In the genomic region with DNA sequence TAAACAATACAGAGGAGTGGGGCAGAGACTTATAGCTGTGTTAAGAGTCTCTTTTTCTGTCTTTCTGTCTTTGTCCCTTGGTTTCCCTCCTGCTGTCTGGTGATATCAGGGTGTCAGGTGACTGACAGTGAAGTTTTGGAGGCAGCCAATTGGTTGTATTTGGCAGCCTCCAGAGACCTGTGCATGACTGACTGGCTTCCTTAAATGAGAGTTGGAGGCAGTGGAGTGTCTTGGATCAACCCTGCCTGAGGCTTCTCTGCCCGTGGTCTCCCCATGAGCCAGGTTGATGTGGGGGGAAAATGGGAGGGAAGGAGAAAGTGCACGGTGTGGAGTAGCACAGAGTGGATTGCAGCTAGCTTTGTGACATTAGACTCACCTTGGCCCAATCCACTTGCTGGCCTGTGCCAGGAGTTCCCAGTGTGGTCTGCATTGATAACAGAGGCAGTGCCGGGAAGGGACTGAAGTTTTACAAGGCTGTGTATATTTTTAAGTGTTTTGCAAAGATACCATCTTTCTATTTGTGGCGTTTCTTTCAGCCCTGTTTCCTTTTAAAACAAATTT, we compare ENCODE assay signal across 15 mouse cellular contexts. TPM values are rescaled to one million over a fixed set of nuclear protein-coding genes. Genes with fewer than 3 reads are reported as not detected.
"Had no signal": no experiment of that assay in that cellular context is flagged by ENCODE, and none has a peak within 500 bp of the region (broad histone marks: within the 10 kb centered on the region; RNA-seq: fewer than 3 reads in every experiment).

No protein-coding gene starts in this region.

- H3K27ac ChIP-seq: kidney, embryonic 15.5 days; limb, embryonic 10.5 days; liver, embryonic 15.5 days; midbrain, embryonic 10.5 days; neural tube, embryonic 15.5 days had no signal

- H3K9ac ChIP-seq: kidney, embryonic 15.5 days; liver, embryonic 15.5 days; neural tube, embryonic 15.5 days had no signal

- H3K4me1 ChIP-seq: kidney, embryonic 15.5 days; limb, embryonic 10.5 days; liver, embryonic 15.5 days; midbrain, embryonic 10.5 days; neural tube, embryonic 15.5 days had no signal

- H3K4me2 ChIP-seq: kidney, embryonic 15.5 days; liver, embryonic 11.5 days; liver, embryonic 15.5 days; neural tube, embryonic 15.5 days had no signal

- DNase-seq: kidney, postnatal 14 days; lung, adult 2 months; lung, postnatal 36 days; midbrain, embryonic 14.5 days; thymus, adult 2 months; thymus, postnatal 25 days had no signal

- H3K36me3 ChIP-seq: kidney, embryonic 15.5 days; limb, embryonic 10.5 days; liver, embryonic 15.5 days; midbrain, embryonic 10.5 days; neural tube, embryonic 15.5 days had no signal

- H3K4me3 ChIP-seq: kidney, embryonic 15.5 days; limb, embryonic 10.5 days; liver, embryonic 15.5 days; midbrain, embryonic 10.5 days; myocyte; neural tube, embryonic 15.5 days had no signal

- H3K27me3 ChIP-seq: kidney, embryonic 15.5 days; liver, embryonic 15.5 days; neural tube, embryonic 15.5 days had no signal

- H3K9me3 ChIP-seq: kidney, embryonic 15.5 days; limb, embryonic 10.5 days; liver, embryonic 15.5 days; midbrain, embryonic 10.5 days; neural tube, embryonic 15.5 days had no signal

- ATAC-seq: lung, postnatal 0 days had no signal

RNA-seq across cellular contexts. Expression of gene Adra1b, which starts 33.2 kb away (rescaled TPM):
- total RNA-seq: megakaryocyte, adult 5-6 weeks had no signal
